Mouse (Mus musculus) MEL (cell line): Measurements from ENCODE around the gene Tmem86b.

Source experiments
- CHD1 ChIP-seq: IDR thresholded peaks from 2 replicates; pipeline ENCODE4 v1.6.1; 2012; ENCODE audit warnings: low read depth, mild to moderate bottlenecking, inconsistent platforms, low read length, improper control_type of control experiment
- CTCF ChIP-seq, 3 experiments: IDR thresholded peaks in 2 of 3; conservative IDR thresholded peaks in 1 of 3; 2 replicates each; pipeline ENCODE4 v1.5.1; 2011 to 2012; ENCODE audit warnings: low read length in 3 of 3, low read depth in 2 of 3, mild to moderate bottlenecking in 2 of 3, improper control_type of control experiment in 1 of 3, inconsistent platforms in 1 of 3, mixed read lengths in 1 of 3, moderate library complexity in 1 of 3; ENCODE audit not compliant: control insufficient read depth in 1 of 3, insufficient read depth in 1 of 3, poor library complexity in 1 of 3, severe bottlenecking in 1 of 3
- E2F4 ChIP-seq: IDR thresholded peaks from 2 replicates; pipeline ENCODE4 v1.6.1; 2011; ENCODE audit warnings: low read depth, low read length, improper control_type of control experiment, borderline replicate concordance
- ELF1 ChIP-seq: IDR thresholded peaks from 2 replicates; pipeline ENCODE4 v1.6.1; 2014; ENCODE audit warnings: low read depth, mild to moderate bottlenecking, inconsistent platforms, low read length, improper control_type of control experiment, moderate library complexity
- EP300 ChIP-seq, 2 experiments: IDR thresholded peaks; 2 replicates each; pipeline ENCODE4 v1.6.1; 2011; ENCODE audit warnings: improper control_type of control experiment in 2 of 2, low read length in 2 of 2, low read depth in 1 of 2, mild to moderate bottlenecking in 1 of 2
- GABPA ChIP-seq: IDR thresholded peaks from 2 replicates; pipeline ENCODE4 v1.6.1; 2012; ENCODE audit warnings: low read depth, mild to moderate bottlenecking, inconsistent platforms, low read length, improper control_type of control experiment, moderate library complexity
- JUND ChIP-seq: IDR thresholded peaks from 2 replicates; pipeline ENCODE4 v1.6.1; 2011; ENCODE audit warnings: low read depth, mild to moderate bottlenecking, improper control_type of control experiment, low read length
- NELFE ChIP-seq: IDR thresholded peaks from 2 replicates; pipeline ENCODE4 v1.6.1; 2011; ENCODE audit warnings: low read depth, low read length, improper control_type of control experiment
- NRF1 ChIP-seq: IDR thresholded peaks from 2 replicates; pipeline ENCODE4 v1.6.1; 2014; ENCODE audit warnings: low read depth, mild to moderate bottlenecking, inconsistent platforms, low read length, improper control_type of control experiment, moderate library complexity; ENCODE audit not compliant: poor library complexity, insufficient read depth, severe bottlenecking
- POLR2A ChIP-seq, 2 experiments: IDR thresholded peaks; 2 replicates each; pipeline ENCODE4 v1.6.1; 2011 to 2012; ENCODE audit warnings: low read length in 2 of 2, mild to moderate bottlenecking in 2 of 2, control low read depth in 1 of 2, improper control_type of control experiment in 1 of 2, low read depth in 1 of 2, moderate library complexity in 1 of 2; ENCODE audit not compliant: control insufficient read depth in 1 of 2, insufficient read depth in 1 of 2, poor library complexity in 1 of 2
- TCF12 ChIP-seq: IDR thresholded peaks from 2 replicates; pipeline ENCODE4 v1.6.1; 2014; ENCODE audit warnings: low read depth, mild to moderate bottlenecking, inconsistent platforms, low read length, improper control_type of control experiment, moderate library complexity
- UBTF ChIP-seq: IDR thresholded peaks from 2 replicates; pipeline ENCODE4 v1.6.1; 2012; ENCODE audit warnings: low read depth, mild to moderate bottlenecking, inconsistent platforms, low read length, improper control_type of control experiment, moderate library complexity, borderline replicate concordance; ENCODE audit not compliant: insufficient read depth
- USF1 ChIP-seq: IDR thresholded peaks from 2 replicates; pipeline ENCODE4 v1.6.1; 2014; ENCODE audit warnings: low read depth, mild to moderate bottlenecking, inconsistent platforms, low read length, improper control_type of control experiment, moderate library complexity
- ZMIZ1 ChIP-seq: IDR thresholded peaks from 2 replicates; pipeline ENCODE4 v1.6.1; 2012; ENCODE audit warnings: low read depth, mild to moderate bottlenecking, inconsistent platforms, low read length, improper control_type of control experiment, moderate library complexity

DNA sequence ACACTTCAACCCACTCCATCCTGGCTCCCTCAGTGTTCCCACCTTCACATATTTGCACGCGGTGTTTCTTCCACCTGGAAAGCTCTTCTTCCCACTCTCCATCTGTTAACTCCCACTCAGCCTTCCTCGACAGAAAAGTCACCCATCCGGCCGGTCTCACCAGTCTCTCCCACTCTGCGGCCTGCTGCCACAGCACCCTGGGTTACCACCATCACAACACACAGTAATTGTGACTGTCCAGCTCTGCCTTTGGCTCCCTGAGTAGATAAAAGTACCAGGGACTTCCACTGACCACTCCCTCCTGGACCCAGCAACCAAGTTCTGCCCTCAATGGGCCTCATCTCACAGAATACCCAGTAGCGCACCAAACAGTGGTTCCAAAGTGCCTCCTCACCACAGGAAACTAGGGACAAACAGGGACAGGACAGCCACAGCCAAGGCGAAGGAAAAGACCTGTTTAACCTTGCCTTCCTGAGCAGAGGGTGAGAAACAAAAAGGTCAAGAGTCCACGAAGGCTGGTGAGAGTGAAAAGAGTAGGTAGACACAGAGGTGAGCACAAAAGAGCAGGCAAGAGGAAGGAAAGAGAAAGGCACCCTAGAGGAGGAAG, 26.4 kb upstream of the Tmem86b start:
- TF ChIP-seq ELF1 (no peak), CTCF (IDR thresholded peaks at IDR 0.05 in 2 of 3, conservative IDR thresholded peaks at IDR 0.05 in 1 of 3; ENCODE audit: control insufficient read depth in 1 of 3, insufficient read depth in 1 of 3, low read depth in 2 of 3, low read length in 3 of 3, poor library complexity in 1 of 3, severe bottlenecking in 1 of 3) (no peak), POLR2A (IDR thresholded peaks at IDR 0.05; ENCODE audit: control insufficient read depth in 1 of 2, insufficient read depth in 1 of 2, low read depth in 1 of 2, low read length in 2 of 2, poor library complexity in 1 of 2) (no peak), NELFE (no peak), E2F4 (no peak), UBTF (no peak), TCF12 (no peak), CHD1 (no peak), EP300 (IDR thresholded peaks at IDR 0.05; ENCODE audit: low read depth in 1 of 2, low read length in 2 of 2) (no peak), USF1 (no peak), NRF1 (no peak), ZMIZ1 (no peak), GABPA (no peak), JUND (no peak)
